Mouse (Mus musculus): ENCODE measurements around the gene Fam222b. TPM values are rescaled to one million over a fixed set of nuclear protein-coding genes. Genes with fewer than 3 reads are reported as not detected.

Fam222b gene
- total RNA-seq, 4 experiments from 2014 or later = 24.6 to 27.7 (median 26.9) TPM

DNA sequence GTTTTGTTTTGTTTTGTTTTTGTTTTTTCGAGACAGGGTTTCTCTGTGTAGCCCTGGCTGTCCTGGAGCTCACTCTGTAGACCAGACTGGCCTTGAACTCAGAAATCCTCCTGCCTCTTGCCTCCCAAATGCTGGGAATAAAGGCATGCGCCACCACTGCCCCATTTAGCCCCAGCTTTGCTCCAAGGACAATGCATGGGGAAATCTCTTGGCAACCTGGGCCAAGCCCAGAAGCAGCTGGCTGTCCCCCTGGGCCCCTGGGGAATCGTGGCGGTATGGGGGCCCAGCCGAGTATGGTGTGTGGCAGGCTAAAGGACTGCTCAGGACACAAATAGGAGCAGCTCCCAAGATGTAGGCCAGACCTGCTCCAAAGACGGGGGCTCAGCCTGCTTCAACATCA is 109.8 kb downstream of the Fam222b start:
- DNase-seq (ENCODE audit: low spot score in 2 of 2) = no peak

DNA sequence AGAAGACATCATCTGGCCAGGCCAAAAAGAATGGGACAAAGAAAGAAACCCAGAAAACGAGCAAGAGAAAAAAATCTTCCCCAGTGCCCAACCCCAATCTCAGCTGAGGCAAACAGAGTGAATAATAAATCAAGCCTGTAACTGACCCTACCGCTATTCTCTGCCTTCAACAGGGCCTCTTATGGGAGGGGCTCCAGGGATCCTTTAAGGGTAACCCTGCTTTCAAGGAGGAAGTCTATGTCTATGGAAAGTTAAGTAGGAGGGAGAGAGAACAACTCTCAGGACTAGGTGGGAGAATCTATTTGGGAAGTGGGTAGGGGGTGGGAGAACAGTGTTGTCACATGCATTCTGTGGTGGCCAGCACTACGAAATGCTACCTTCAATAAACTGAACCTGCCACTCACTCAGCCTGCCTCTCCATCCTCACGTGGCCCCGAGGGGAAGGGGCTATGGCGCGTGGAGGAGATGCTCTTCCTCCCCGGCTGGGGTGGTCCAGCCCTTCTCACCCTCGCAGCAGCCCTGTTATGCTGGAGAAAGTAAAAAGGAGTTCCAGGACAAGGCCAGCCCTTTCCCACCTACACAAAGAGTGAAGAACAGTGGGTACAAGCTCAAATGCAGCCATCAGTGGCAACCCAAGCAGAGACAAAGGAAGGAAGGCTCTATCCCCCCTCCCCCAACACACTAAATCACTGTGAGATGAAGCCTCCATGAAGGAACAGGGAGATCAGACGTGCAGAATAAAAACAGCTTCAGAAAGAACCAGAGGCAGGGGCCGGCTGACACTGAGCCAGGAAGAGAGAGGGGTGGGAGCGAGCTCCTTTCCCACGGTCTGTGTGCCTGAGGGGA is 111.1 kb downstream of the Fam222b start:
- DNase-seq (ENCODE audit: low spot score in 2 of 2) = no peak

Small RNAs within 50 kb of the gene (microRNA-seq; reads per million reads assigned to microRNA genes)
- gene Mir144 (43.1 to 62.9 reads per million in 2 experiments), gene Mir451a (0 reads per million in 2 experiments), gene Mir451b (0 reads per million in 2 experiments), gene Mir7653 (0.88 to 1.3 reads per million in 2 experiments)

Other genes with a start within 250 kb of the Fam222b start
- gene Pipox, start 200.6 kb upstream of the Fam222b start, total RNA-seq (2022) = 1 to 10 TPM; 2.8 to 4.9 (median 2.9) TPM
- gene Sez6, start 163.9 kb upstream of the Fam222b start, total RNA-seq (2022) = 100 to 1,000 TPM; 184 to 230 (median 207) TPM
- gene Phf12, start 111.9 kb upstream of the Fam222b start, total RNA-seq (2022) = 10 to 100 TPM; 51.9 to 59.2 (median 56.2) TPM
- 1 to 10 TPM; 7.1 to 8.9 (median 8.2) TPM for gene Dhrs13, start 62.4 kb upstream of the Fam222b start, total RNA-seq (2022)
- gene Flot2, start 56.7 kb upstream of the Fam222b start, total RNA-seq (2022) = 10 to 100 TPM; 84.8 to 90.2 (median 86.9) TPM
- 10 to 100 TPM; 17.3 to 20.1 (median 17.7) TPM for gene Eral1, start 14.3 kb upstream of the Fam222b start, total RNA-seq (2022)
- 1 to 10 TPM; 5.9 to 9.4 (median 9.0) TPM for gene Traf4, start 70.9 kb downstream of the Fam222b start, total RNA-seq (2022)
- 1 to 10 TPM; 2.0 to 4.3 (median 2.8) TPM for gene Nek8, start 82.0 kb downstream of the Fam222b start, total RNA-seq (2022)
- 10 to 100 TPM; 24.8 to 34.9 (median 28.4) TPM for gene Tlcd1, start 82.1 kb downstream of the Fam222b start, total RNA-seq (2022)
- gene Rpl23a, start 88.9 kb downstream of the Fam222b start, total RNA-seq (2022) = 100 to 1,000 TPM; 678 to 790 (median 743) TPM
- gene Rab34, start 93.8 kb downstream of the Fam222b start, total RNA-seq (2022) = 10 to 100 TPM; 23.9 to 29.6 (median 26.2) TPM
- 1 to 10 TPM; 5.9 to 7.4 (median 6.8) TPM for gene Proca1, start 98.7 kb downstream of the Fam222b start, total RNA-seq (2022)
- 10 to 100 TPM; 54.1 to 66.1 (median 59.1) TPM for gene Sdf2, start 151.1 kb downstream of the Fam222b start, total RNA-seq (2022)
- gene Supt6, start 151.3 kb downstream of the Fam222b start, total RNA-seq (2022) = 100 to 1,000 TPM in 2 of 4 experiments, 10 to 100 TPM in 2; 98.7 to 102 (median 100) TPM
- gene 2610507B11Rik, start 167.1 kb downstream of the Fam222b start, total RNA-seq (2022) = 100 to 1,000 TPM; 172 to 181 (median 177) TPM
- gene BC030499, start 196.2 kb downstream of the Fam222b start, total RNA-seq (2022) = 10 to 100 TPM; 12.0 to 15.3 (median 13.3) TPM
- 10 to 100 TPM in 1 of 4 experiments, 1 to 10 TPM in 3; 6.8 to 11.9 (median 7.1) TPM for gene Spag5, start 206.9 kb downstream of the Fam222b start, total RNA-seq (2022)
- gene Aldoc, start 228.3 kb downstream of the Fam222b start, total RNA-seq (2022) = 100 to 1,000 TPM; 784 to 869 (median 811) TPM
- 10 to 100 TPM; 57.1 to 62.1 (median 59.4) TPM for gene Pigs, start 233.8 kb downstream of the Fam222b start, total RNA-seq (2022)
- gene Unc119, start 248.8 kb downstream of the Fam222b start, total RNA-seq (2022) = 10 to 100 TPM; 28.5 to 34.5 (median 30.6) TPM

Measured in left cerebral cortex, adult 8-10 months (tissue).